Mouse (Mus musculus) cerebellum, adult 2 months (tissue): ENCODE results near the gene Cfap299.

ENCODE experiments used
- CTCF ChIP-seq: fragments of 200-500 bp; IDR thresholded peaks from 2 replicates; pipeline ENCODE4 v1.5.1; 2011; ENCODE audit warnings: low read depth, mild to moderate bottlenecking, control low read depth, low read length, moderate library complexity, borderline replicate concordance; ENCODE audit not compliant: insufficient read depth
- POLR2A ChIP-seq: fragments of 200-500 bp; IDR thresholded peaks from 2 replicates; pipeline ENCODE4 v1.6.1; 2011; ENCODE audit warnings: low read length, control low read depth, borderline replicate concordance; ENCODE audit not compliant: insufficient read depth

DNA sequence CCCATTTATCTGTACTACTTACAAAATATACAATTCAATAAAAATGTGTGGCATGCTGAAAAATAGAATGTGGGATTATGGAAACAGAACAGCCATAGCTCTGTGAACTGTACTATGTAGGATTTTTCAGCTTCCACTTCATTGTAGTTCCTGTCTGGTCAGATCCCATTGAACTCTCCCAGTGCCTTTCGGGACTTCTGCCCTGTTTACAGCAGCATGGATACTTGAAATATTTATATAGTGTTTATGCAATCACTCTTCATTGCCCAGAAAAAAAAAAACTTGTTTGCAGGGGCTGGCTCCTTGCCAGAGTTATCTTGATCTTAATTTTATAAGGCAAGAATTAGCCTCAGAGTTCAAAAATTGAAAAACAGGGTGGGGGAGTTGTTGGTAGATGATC is 515.6 kb downstream of the Cfap299 start:
- no peak for TF ChIP-seq CTCF
- no peak for TF ChIP-seq POLR2A
